Mouse (Mus musculus): Measurements from ENCODE around the gene Ppm1n.

Gene Ppm1n

DNA sequence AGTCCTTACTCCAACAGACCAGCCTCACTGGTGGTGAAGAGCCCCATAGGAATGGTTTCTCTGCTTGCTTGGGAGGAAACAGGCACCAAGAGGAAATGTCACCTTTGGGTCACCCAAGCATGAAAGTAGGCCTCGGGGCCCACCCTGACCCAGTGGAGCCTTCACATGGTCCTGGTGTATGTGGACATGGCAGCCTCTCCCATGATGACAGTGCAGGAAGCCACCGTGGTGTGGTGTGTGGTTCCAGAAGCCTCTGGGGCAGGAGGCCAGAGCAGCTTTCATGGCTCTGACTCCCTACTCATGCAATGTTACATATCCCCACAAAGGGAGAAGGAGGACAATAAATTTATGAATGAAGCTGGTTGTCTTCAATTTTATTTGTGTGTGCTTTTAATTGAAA, 32.4 kb downstream of the Ppm1n start:
- no peak for DNase-seq (ENCODE audit: low read depth)

DNA sequence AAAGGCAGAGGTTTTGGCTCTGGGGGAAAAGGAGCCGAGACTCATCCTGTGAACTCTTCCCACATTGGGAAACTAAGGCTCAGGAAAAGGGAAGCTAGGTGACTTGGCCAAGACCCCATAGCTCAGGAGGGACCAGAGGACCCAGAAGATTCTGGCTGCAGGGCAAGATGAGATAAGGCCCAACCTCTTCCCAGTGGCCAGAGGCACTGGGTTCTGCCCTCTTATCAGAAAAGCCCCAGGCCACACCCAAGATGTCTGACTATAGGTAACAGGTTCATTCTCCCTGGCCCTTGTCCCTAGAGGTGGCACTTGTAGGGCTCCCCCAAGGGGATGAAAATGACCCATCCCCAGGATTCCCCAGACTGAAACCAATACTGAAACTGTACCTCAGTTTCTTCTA, 33.0 kb downstream of the Ppm1n start:
- no peak for DNase-seq (ENCODE audit: low read depth)

DNA sequence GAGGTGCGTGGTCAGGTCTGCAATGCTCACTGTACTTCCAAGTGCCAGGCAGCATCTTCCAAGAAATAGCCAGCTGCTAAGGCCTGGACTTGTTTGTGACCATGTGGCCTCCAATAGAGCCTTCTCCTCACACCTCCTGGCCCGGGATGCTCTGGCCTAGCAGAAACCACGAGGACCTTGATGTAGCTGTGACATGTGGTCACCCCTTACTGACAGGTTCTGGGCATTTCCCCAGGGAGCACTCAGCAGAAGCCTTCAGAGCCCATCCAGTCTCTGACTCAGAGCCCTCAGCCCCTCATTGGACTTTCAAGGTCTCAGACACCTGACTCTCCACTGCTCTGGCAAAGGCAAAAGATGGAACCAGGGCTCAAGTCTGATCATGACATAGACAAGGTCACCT, 34.8 kb downstream of the Ppm1n start:
- no peak for DNase-seq (ENCODE audit: low read depth)

DNA sequence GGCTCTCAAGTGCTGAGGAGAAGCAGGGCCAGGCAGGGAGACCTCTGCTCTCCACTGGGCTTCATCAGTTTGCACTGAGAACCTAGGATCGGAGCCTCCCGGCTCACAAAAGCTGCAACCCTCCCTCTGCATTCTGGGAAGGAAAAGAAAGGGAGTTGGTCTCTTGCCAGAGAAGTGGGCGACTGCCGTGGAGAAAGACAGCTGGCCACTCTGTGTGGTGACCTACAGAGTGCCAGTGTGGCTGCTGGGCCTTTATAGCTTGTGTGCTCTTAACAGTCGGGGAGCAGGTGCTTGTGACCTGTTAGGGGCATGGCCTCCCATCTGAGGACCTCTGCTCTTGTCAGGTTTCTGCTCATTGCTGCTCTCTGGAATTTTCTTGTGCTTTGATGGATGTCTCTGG, 36.0 kb downstream of the Ppm1n start:
- DNase-seq (ENCODE audit: low read depth): no peak

DNA sequence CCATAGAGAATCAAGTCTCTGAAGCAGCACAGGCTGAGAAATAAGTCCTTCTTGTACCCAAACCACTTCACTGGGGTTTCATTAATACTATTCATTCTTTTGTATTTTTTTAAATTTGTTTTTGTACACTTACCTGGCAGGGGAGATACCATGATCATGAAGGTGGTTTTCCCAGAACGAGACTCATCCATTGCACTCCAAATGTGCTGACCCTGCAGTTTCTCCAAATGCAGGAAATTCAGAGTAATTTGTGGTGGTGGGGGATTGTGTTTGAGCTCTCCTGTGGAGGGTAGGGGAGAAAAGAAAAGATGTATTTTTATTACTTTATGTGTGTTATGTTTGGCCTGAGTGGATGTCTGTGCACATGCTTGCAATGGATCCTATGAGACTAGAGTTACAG, 37.9 kb downstream of the Ppm1n start:
- no peak for DNase-seq (ENCODE audit: low read depth)

DNA sequence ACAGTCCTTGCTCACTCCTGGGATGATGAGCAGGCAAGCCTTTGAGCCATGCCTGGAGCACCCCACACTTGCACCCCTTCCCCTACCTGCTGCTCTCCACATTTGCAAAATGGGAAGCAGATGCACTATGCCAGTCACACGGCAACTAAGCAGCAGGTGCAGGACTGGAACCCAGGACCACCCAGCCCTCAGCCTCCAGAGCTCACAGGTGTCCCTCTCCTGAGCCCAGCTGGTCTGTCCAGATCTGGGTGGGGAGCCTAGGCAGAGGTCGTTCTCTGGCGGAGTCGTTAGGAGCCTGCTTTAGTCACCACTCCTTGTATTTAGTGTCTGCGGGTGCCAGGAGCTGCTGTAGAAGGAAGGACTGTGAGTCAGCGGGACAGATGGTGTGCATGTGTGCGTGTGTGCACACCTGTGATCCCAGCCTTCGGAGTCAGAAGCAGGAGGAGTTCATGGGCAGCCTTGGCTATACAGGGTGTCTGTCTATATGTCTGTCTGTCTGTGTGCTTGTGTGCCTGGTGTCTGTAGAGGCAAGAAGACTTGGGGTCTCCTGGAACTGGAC, 38.9 kb downstream of the Ppm1n start:
- no peak for DNase-seq (ENCODE audit: low read depth)

DNA sequence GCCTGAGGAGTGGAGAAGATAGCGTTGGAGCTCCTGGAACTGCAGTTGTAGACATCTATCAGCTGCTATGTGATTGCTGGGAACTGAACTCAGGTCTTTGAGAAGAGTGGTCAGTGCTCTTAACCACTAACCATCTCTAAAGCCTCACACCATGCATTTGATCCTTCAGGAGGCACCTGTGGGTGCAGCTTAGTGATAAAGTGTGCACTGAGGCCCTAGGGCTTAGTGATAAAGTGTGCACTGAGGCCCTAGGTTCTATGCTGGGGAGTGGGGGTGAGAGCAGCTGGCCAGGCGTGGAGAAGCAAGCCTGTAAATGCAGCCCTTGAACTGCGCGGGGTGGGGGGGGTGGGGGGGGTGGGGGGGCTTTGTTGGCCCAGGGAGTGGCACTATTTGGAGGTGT, 39.9 kb downstream of the Ppm1n start:
- DNase-seq (ENCODE audit: low read depth): no peak

DNA sequence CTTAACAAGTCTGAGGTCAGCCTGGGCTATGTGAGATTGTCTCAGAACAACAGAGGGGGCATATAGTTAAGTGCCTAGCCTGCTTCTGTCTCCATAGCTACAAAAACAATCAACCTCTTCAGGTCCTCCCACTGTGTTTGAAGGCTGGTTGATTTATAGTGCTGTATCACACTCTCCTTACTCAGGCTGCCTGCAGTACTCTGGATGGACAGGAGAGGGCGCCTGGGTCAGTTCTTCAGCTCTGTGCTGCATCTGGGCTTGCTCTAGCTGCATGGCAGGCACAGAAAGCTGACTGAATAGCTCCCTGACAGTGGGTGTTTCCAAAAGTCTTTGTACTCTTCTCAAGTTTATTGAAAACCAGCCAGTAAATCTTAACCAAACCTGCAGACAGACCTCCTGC, 40.4 kb downstream of the Ppm1n start:
- peak; percentile 90 for DNase-seq (ENCODE audit: low read depth)

DNA sequence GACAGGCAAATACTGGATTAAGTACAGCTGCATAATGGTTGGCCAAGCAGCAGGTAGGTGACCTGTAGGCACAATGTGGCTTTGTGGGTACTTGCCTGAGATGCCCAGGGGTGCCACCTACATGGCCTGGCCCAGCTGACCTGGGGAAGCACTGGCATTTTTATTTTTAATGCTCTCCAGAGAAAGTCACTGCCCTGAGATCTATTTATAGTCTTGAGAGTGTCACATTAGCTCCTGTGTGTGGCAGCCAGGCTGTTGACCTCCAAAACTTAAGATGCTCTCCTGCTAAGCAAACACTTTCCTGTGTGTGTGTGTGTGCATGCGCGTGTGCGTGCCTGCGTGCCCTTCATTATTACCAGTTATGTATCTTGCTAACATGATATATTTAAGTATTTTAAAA, 41.5 kb downstream of the Ppm1n start:
- DNase-seq (ENCODE audit: low read depth): no peak

DNA sequence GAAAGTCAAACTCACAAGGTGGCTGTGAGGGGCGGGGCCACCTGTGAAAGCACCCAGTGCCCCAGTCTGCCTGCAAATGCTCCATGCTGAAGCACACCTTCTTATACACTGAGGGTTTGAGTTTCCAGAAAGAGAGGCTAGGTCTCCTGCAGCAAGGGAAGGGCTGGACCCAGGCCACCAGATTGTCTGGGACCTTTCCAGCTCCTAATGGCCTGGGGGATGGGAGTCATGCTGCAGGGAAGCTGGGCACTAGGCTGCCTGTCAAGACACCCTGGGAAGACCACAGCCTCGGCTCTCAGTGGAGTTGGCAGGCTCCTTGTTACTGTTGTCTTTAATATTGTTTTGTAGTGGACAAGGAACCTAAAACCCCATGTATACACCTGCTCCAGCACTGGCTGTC, 43.5 kb downstream of the Ppm1n start:
- DNase-seq (ENCODE audit: low read depth): no peak

DNA sequence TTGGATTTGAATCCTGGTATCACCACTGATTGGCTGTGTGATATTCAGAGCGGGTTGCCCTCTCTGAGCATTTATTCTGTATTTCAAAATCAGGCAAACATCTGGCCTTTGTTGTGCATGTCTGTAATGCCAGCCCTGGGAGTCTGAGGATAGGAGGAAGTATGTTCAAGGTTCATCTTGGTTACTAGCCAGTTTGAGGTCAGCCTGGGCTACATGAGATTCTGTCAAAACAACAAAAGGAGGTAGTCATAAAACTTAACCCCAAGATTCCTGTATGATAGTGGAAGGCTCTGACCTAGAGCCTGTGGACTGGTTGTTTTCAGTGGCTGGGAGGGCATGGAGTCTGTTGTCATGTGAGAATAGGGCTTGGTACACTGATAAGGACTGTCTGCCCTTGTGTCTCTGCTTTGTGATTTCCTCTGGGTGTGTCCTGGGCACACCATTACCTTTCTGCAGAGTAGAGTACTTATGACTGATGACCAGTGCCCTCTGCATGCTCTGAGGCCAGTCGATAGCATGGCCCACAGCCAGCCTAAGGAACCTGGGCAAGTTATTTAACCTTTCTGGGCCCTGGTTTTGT, 44.7 kb downstream of the Ppm1n start:
- DNase-seq (ENCODE audit: low read depth): no peak

DNA sequence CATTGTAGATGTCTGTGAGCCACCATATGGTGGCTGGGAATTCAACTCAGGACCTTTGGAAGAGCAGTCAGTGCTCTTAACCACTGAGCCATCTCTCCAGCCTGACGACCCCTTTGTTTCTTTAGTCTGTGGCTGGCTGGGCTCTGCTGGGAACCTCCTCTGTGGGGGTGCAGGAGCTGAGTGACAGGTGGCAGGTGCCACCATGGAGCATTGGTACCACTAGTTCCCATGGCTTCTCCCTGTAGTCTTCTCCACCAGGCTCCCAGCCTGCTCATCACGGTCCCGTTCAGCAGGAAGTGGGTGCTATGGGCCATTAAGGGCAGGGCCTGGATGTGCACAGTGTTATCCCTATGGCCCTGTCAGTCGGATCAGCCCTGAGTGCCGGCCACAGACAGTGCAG, 45.2 kb downstream of the Ppm1n start:
- DNase-seq (ENCODE audit: low read depth): no peak

DNA sequence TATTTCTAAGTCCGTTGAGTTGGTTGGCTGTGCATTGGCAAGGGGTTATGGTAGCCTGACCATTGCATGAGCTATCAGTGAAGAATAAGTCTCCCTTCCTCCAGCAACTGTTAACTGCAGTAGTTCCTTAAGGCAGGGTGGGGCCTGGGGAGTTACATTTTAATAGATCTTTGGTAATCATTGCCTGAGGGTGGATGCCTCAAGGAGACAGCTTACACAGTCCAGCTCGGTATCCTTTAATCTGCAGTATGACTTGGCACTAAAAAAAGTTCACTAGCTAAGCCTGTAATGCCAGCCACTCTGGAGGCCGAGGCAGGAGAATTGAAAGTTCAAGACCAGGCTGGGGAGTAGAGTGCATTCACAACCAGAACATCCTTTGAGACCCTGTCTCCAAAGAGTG, 48.0 kb downstream of the Ppm1n start:
- no peak for DNase-seq (ENCODE audit: low read depth)

DNA sequence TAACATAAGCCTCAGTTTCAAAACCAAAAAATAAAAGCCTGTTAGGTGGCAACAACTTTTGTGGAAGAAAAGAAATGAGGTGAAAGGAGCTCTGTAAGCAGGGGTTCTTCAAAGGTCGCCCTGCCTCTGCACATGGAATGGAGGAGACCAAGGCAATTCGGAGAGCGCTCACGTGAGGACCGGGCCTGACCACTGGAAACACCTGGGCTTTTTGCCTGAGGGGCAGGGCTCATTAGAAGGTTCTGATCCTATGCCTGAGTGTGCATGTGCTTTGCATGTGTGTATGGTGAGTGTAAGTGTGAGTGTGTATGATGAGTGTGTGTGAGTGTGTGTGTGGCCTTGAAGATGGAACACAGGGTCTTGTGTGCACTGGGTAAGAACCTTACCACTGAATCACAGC, 49.0 kb downstream of the Ppm1n start:
- no peak for DNase-seq (ENCODE audit: low read depth)

DNA sequence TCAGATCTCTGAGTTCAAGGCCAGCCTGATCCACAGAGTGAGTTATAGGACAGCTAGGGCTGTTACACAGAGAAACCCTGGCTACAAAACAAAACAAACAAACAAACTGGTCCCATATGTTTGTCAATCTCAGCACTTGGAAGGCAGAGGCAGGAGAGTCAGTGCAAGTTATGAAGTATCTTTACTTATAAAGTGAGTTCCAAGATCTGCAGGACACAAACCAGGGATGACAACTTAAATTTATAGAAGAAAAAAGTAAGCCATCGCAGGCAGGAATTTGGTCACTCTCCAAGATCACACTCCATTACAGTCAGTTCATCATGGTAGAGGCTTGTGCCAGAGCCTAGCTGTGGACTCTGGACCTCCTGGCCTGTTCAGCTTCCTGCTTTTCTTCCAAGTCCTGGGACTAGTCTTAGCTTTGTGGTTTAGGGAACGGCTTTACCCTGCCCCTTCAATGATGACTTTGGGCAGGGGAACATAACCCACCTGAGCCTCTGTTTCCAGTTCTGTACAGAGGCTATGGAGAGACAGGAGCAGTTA, 49.8 kb downstream of the Ppm1n start:
- no peak for DNase-seq (ENCODE audit: low read depth)

DNA sequence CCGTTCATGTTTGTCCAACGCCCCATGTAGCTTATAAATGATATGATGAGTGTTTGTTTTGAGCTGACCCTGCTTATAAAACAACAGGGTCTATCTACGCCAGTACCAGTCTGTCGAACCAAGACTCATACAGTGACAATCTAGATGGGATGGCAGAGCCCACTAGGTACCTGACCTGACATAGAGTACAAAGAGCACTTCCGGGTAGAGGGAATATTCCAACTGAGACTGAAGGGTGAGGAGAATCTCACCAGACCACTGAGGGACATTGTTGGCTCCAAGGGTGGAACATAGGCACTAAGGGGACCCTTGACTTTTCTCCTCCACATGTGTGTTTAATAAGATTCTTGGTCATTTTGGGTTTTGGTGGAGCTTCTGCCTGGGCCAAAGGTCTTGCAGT, 50.5 kb downstream of the Ppm1n start:
- no peak for DNase-seq (ENCODE audit: low read depth)

DNA sequence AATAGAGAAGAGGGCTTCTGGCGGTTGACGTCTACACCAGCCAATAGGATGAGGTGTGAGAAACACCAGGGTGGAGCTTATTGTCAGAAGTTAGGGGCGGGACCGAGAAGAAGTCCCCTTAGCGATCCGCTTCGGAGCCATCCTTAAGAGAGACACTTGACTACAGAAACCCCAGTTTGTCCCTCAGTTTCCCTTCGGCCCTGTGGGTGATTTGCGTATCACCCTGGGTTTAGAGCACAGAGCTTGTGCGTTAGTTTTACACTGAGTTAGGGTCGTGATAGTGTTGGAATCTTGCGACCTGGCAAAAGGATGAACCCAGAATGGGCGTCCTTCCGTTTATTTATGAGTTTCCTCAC, 51.1 kb downstream of the Ppm1n start:
- DNase-seq (ENCODE audit: low read depth): no peak

DNA sequence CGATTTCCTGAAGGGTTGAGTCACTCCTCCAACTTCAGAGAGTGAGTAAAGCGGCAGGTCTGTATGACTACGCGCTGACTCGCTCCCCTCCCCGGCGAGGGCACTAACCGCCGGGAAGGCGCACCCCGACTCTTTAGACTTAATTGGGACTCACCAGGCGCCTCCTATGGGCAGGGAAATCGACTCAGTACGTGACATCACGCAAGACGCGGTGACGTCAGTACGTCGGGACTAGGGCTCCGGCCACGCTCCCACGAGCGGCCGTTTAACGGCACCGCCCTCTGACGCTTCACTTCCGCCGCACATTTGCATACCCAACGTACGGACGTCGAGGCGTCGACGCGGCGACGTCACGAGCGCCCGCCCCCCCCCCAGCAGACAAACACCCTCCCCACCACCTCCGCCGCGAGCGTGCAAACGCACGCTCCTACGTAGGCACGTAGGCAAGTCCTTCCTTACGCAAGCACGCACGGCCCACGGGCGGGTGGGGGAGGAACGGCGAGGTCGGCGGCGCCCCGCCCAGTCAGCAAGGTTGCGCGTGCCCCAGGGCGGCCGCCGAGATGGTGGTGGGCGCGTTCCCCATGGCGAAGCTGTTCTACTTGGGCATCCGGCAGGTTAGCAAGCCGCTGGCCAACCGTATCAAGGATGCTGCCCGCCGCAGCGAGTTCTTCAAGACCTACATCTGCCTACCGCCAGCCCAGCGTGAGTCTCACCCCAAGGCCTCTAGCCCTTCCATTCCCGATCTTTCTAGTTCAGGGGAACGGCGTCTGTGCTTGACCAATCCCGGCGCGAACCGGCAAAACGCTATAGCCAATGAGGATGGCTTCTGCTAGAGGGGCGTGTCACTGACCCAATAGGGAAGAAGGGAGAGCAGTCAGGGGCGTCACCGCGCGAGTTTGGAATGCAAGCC, 51.7 kb downstream of the Ppm1n start, which contains the start of gene Opa3:
TSS of gene Opa3 (plus strand) at position 452 of the 910 bp plus-strand sequence.
- peak; percentile 100 for DNase-seq (ENCODE audit: low read depth)

DNA sequence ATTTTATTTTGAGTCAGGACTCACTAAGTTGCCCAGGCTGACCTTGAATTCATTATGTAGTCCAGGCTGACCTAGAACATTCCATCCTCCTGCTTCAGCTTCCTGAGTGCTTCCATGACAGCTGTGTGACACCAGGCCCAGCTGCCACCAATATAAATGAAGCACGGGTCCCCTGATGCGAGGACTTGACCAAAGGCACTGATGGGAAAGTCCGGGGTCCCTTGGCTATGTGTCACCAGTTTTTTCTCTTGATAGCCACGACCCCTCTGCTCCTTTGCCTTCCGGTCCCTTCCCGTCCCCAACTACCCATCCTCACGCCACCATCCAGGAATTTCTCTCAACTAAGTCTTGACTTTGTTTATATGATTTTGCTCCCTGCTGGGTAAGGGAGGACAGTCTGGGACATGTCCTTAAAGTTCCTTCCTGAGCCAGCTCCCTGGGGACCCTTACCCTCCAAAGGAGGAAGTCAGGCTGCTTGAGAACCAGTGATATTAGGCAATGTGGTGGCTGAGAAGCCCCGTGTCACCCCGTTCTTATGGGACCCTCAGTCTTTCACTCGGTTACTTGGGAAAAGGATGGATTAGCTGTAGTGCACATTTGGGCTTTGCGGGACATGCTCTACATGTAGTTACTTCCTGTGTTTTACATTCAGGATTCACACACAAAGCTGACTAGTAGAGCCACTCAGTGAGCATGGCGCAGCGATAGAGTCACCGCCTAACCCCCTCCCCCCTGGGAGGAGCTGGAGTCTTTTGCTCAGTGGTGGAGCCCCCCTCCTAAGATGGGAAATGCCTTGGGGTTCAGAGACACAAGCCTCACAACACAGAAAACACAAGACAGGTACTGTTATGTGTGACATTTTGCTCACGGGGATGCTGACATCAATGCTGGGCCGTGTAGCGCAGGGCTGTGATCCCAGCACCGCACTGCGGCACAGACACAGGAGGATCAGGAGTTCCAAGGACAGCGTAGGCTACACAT, 52.8 kb downstream of the Ppm1n start:
- no peak for DNase-seq (ENCODE audit: low read depth)

All from c-Kit-positive CD71-negative TER-119-negative erythroid progenitor cells, embryonic 14.5 days (primary cell).